Comparison of ENCODE assay signal across 10 mouse cellular contexts in genomic region chr8:70574915-70575314, GRCm38 (mm10). TPM values are rescaled to one million over a fixed set of nuclear protein-coding genes. Genes with fewer than 3 reads are reported as not detected.
DNase-seq lines count a peak whose midpoint lies in the region; ATAC-seq and TF ChIP-seq lines count a peak whose summit lies in the region.
"Had no signal": no experiment of that assay in that cellular context is flagged by ENCODE, and none has a peak within 500 bp of the region (broad histone marks: within the 10 kb centered on the region; RNA-seq: fewer than 3 reads in every experiment).

No protein-coding gene starts in this region.

- no peak overlapping the region for H3K4me3 ChIP-seq in left cerebral cortex, adult 2 months
- H3K4me3 ChIP-seq in brown adipose tissue, adult 24 weeks (ENCODE audit: insufficient read depth, low read depth, low read length), result no peak overlapping the region
- H3K4me3 ChIP-seq in embryonic facial prominence, embryonic 10.5 days, result no peak overlapping the region
- no peak overlapping the region for H3K4me3 ChIP-seq in forebrain, embryonic 16.5 days (replicated peaks; ENCODE audit: low read length)
- H3K4me3 ChIP-seq in forebrain, embryonic 15.5 days, result no peak overlapping the region
- H3K4me3 ChIP-seq: midbrain, embryonic 12.5 days had no signal

- H3K36me3 ChIP-seq in embryonic facial prominence, embryonic 10.5 days (replicated peaks), result peaks cover 54% of the 10 kb centered on the region
- peaks cover 2% of the 10 kb centered on the region for H3K36me3 ChIP-seq in forebrain, embryonic 16.5 days (ENCODE audit: control insufficient read depth, insufficient read depth)
- H3K36me3 ChIP-seq in forebrain, embryonic 15.5 days, result peaks cover 15% of the 10 kb centered on the region

- no peak overlapping the region for H3K4me2 ChIP-seq in forebrain, embryonic 16.5 days (ENCODE audit: low read length)
- no peak overlapping the region for H3K4me2 ChIP-seq in forebrain, embryonic 15.5 days (replicated peaks)
- H3K4me2 ChIP-seq: midbrain, embryonic 12.5 days had no signal

- no peak for ATAC-seq in forebrain, embryonic 16.5 days
- no peak for ATAC-seq in forebrain, embryonic 15.5 days (replicated peaks)

- intact Hi-C loops in left cerebral cortex, adult 2 months (cut with DNase I), result loop anchor here (1.0 kb wide), 1 partner anchor 34 kb away; no protein-coding TSS in a partner anchor
- intact Hi-C loops in heart, postnatal 14 days (cut with DNase I), result loop anchor here (5.0 kb wide), 1 partner anchor 822 kb away; the partner anchor contains the start of genes Babam1 and Ushbp1

- TF ChIP-seq CTCF in left cerebral cortex, adult 2 months (IDR thresholded peaks at IDR 0.05), result no peak

- H3K27me3 ChIP-seq in embryonic facial prominence, embryonic 10.5 days (replicated peaks; ENCODE audit: low read depth, poor library complexity, severe bottlenecking), result no peaks in the 10 kb centered on the region
- no peaks in the 10 kb centered on the region for H3K27me3 ChIP-seq in forebrain, embryonic 16.5 days (replicated peaks; ENCODE audit: control insufficient read depth, insufficient read depth, low read length)
- H3K27me3 ChIP-seq in forebrain, embryonic 15.5 days, result no peaks in the 10 kb centered on the region
- H3K27me3 ChIP-seq: midbrain, embryonic 12.5 days had no signal

- no peak for DNase-seq in left cerebral cortex, adult 2 months (ENCODE audit: extremely low spot score in 1 of 2, low spot score in 2 of 2)
- DNase-seq in left cerebral cortex, adult 9 months (ENCODE audit: low spot score in 2 of 2), result no peak
- DNase-seq in heart, postnatal 14 days, result peak; percentile 65 to 76
- peak; percentile 60 for DNase-seq in lung, postnatal 14 days
- no peak for DNase-seq in embryonic facial prominence, embryonic 10.5 days (ENCODE audit: low spot score)

- H3K9ac ChIP-seq in forebrain, embryonic 16.5 days (replicated peaks; ENCODE audit: low read depth, low read length), result no peak overlapping the region
- H3K9ac ChIP-seq in forebrain, embryonic 15.5 days (replicated peaks), result no peak overlapping the region
- H3K9ac ChIP-seq: midbrain, embryonic 12.5 days had no signal

- peak overlapping the region; percentile 57; the same call in 1 of the 2 replicates for H3K27ac ChIP-seq in left cerebral cortex, adult 2 months
- H3K27ac ChIP-seq in brown adipose tissue, adult 24 weeks (replicated peaks; ENCODE audit: low read depth, low read length), result peak overlapping the region; percentile 53
- H3K27ac ChIP-seq in embryonic facial prominence, embryonic 10.5 days (replicated peaks), result no peak overlapping the region
- H3K27ac ChIP-seq in forebrain, embryonic 16.5 days (ENCODE audit: low read length), result no peak overlapping the region
- H3K27ac ChIP-seq in forebrain, embryonic 15.5 days (replicated peaks), result no peak overlapping the region
- H3K27ac ChIP-seq: midbrain, embryonic 12.5 days had no signal

- H3K4me1 ChIP-seq in brown adipose tissue, adult 24 weeks (ENCODE audit: control insufficient read depth, insufficient read depth, insufficient read length, low read length), result peaks cover 31% of the 10 kb centered on the region
- H3K4me1 ChIP-seq in embryonic facial prominence, embryonic 10.5 days, result peaks cover 3% of the 10 kb centered on the region; the same call in 1 of the 2 replicates
- H3K4me1 ChIP-seq in forebrain, embryonic 16.5 days (replicated peaks; ENCODE audit: control insufficient read depth, insufficient read depth, low read length), result no peaks in the 10 kb centered on the region
- H3K4me1 ChIP-seq in forebrain, embryonic 15.5 days, result no peaks in the 10 kb centered on the region

- WGBS in embryonic facial prominence, embryonic 10.5 days, result 86% methylated on average over 4 of the region's 4 CpGs
- WGBS in forebrain, embryonic 16.5 days, result 74% methylated on average over 4 of the region's 4 CpGs
- 83% methylated on average over 4 of the region's 4 CpGs for WGBS in forebrain, embryonic 15.5 days

- H3K9me3 ChIP-seq in embryonic facial prominence, embryonic 10.5 days, result no peaks in the 10 kb centered on the region
- no peaks in the 10 kb centered on the region for H3K9me3 ChIP-seq in forebrain, embryonic 16.5 days (ENCODE audit: control insufficient read depth, low read length)
- no peaks in the 10 kb centered on the region for H3K9me3 ChIP-seq in forebrain, embryonic 15.5 days
- H3K9me3 ChIP-seq: G1E; midbrain, embryonic 12.5 days had no signal

RNA-seq across cellular contexts. Expression of gene Isyna1, which starts 19.3 kb away (rescaled TPM):
- total RNA-seq in left cerebral cortex, adult 2 months (2021), result 10 to 100 TPM; 52.9 to 55.3 TPM
- 7.7 and 17.4 TPM in 2 replicates for polyA plus RNA-seq in brown adipose tissue, adult 24 weeks (2012; ENCODE audit: insufficient read depth, insufficient read length, missing spikeins)
- 10 to 100 TPM; 25.8 to 27.7 TPM for total RNA-seq in heart, postnatal 14 days (2021)
- polyA plus RNA-seq in embryonic facial prominence, embryonic 10.5 days (2016; fragmentation: Nextera tagmentation; extraction: Ambion mirVana), result 184 and 187 TPM in 2 replicates
- polyA plus RNA-seq in forebrain, embryonic 16.5 days (2015; fragmentation: Nextera tagmentation; extraction: Ambion mirVana), result 116 and 141 TPM in 2 replicates
- polyA plus RNA-seq in forebrain, embryonic 15.5 days (2015; fragmentation: Nextera tagmentation; extraction: Ambion mirVana), result 116 TPM in 2 replicates

RNA-seq across cellular contexts. Expression of gene Ssbp4, which starts 33.8 kb away (rescaled TPM):
- 100 to 1,000 TPM; 221 to 261 TPM for total RNA-seq in left cerebral cortex, adult 2 months (2021)
- polyA plus RNA-seq in brown adipose tissue, adult 24 weeks (2012; ENCODE audit: insufficient read depth, insufficient read length, missing spikeins), result 29.6 and 45.0 TPM in 2 replicates
- 10 to 100 TPM; 39.7 to 46.4 TPM for total RNA-seq in heart, postnatal 14 days (2021)
- polyA plus RNA-seq in embryonic facial prominence, embryonic 10.5 days (2016; fragmentation: Nextera tagmentation; extraction: Ambion mirVana), result 105 and 109 TPM in 2 replicates
- polyA plus RNA-seq in forebrain, embryonic 16.5 days (2015; fragmentation: Nextera tagmentation; extraction: Ambion mirVana), result 100 and 121 TPM in 2 replicates
- 114 TPM in 2 replicates for polyA plus RNA-seq in forebrain, embryonic 15.5 days (2015; fragmentation: Nextera tagmentation; extraction: Ambion mirVana)

RNA-seq across cellular contexts. Expression of gene Ell, which starts 35.7 kb away (rescaled TPM):
- total RNA-seq in left cerebral cortex, adult 2 months (2021), result 10 to 100 TPM; 18.6 to 20.8 TPM
- polyA plus RNA-seq in brown adipose tissue, adult 24 weeks (2012; ENCODE audit: insufficient read depth, insufficient read length, missing spikeins), result 7.3 and 9.1 TPM in 2 replicates
- total RNA-seq in heart, postnatal 14 days (2021), result 10 to 100 TPM; 15.5 to 16.5 TPM
- 20.8 and 21.1 TPM in 2 replicates for polyA plus RNA-seq in embryonic facial prominence, embryonic 10.5 days (2016; fragmentation: Nextera tagmentation; extraction: Ambion mirVana)
- 17.1 and 18.9 TPM in 2 replicates for polyA plus RNA-seq in forebrain, embryonic 16.5 days (2015; fragmentation: Nextera tagmentation; extraction: Ambion mirVana)
- polyA plus RNA-seq in forebrain, embryonic 15.5 days (2015; fragmentation: Nextera tagmentation; extraction: Ambion mirVana), result 17.4 and 19.2 TPM in 2 replicates

RNA-seq across cellular contexts. Expression of gene Lrrc25, which starts 41.0 kb away (rescaled TPM):
- under 1 TPM; 0.70 to 0.96 TPM for total RNA-seq in left cerebral cortex, adult 2 months (2021)
- 2.0 TPM in 2 replicates for polyA plus RNA-seq in brown adipose tissue, adult 24 weeks (2012; ENCODE audit: insufficient read depth, insufficient read length, missing spikeins)
- total RNA-seq in heart, postnatal 14 days (2021), result 1 to 10 TPM; 1.8 to 2.5 TPM
- polyA plus RNA-seq in embryonic facial prominence, embryonic 10.5 days (2016; fragmentation: Nextera tagmentation; extraction: Ambion mirVana), result 0.77 and 0.79 TPM in 2 replicates
- polyA plus RNA-seq in forebrain, embryonic 16.5 days (2015; fragmentation: Nextera tagmentation; extraction: Ambion mirVana), result 0.61 and 1.1 TPM in 2 replicates
- polyA plus RNA-seq in forebrain, embryonic 15.5 days (2015; fragmentation: Nextera tagmentation; extraction: Ambion mirVana), result 0.74 and 1.3 TPM in 2 replicates

RNA-seq across cellular contexts. Expression of gene Kxd1, which starts 47.2 kb away (rescaled TPM):
- total RNA-seq in left cerebral cortex, adult 2 months (2021), result 10 to 100 TPM; 39.8 to 44.4 TPM
- polyA plus RNA-seq in brown adipose tissue, adult 24 weeks (2012; ENCODE audit: insufficient read depth, insufficient read length, missing spikeins), result 106 and 116 TPM in 2 replicates
- 10 to 100 TPM; 75.3 to 76.6 TPM for total RNA-seq in heart, postnatal 14 days (2021)
- 49.7 and 51.0 TPM in 2 replicates for polyA plus RNA-seq in embryonic facial prominence, embryonic 10.5 days (2016; fragmentation: Nextera tagmentation; extraction: Ambion mirVana)
- polyA plus RNA-seq in forebrain, embryonic 16.5 days (2015; fragmentation: Nextera tagmentation; extraction: Ambion mirVana), result 45.5 and 45.9 TPM in 2 replicates
- 49.8 and 50.2 TPM in 2 replicates for polyA plus RNA-seq in forebrain, embryonic 15.5 days (2015; fragmentation: Nextera tagmentation; extraction: Ambion mirVana)

Comparison
In these comparisons a context has a peak if more than half of its experiments do, and no peak if none do; other contexts are left out.
1. DNase-seq: peak in heart, postnatal 14 days (2 of 2) and lung, postnatal 14 days (single experiment); none in left cerebral cortex, adult 2 months (0 of 2), left cerebral cortex, adult 9 months (0 of 2) and embryonic facial prominence, embryonic 10.5 days (single experiment).
2. H3K27ac ChIP-seq: peak in left cerebral cortex, adult 2 months (single experiment) and brown adipose tissue, adult 24 weeks (single experiment); none in embryonic facial prominence, embryonic 10.5 days (single experiment), forebrain, embryonic 16.5 days (single experiment) and forebrain, embryonic 15.5 days (single experiment).